Mouse (Mus musculus) gastrocnemius, postnatal 14 days (tissue): ENCODE results near the gene Mecom. TPM values are rescaled to one million over a fixed set of nuclear protein-coding genes. Genes with fewer than 3 reads are reported as not detected.
"Not testable (repeated sequence)": the region's sequence is repeated elsewhere in the genome, so short reads cannot be mapped to it uniquely, and the experiment has no call there.

Source experiments
- DNase-seq: peaks from one replicate; pipeline ENCODE4 v3.0.0; 2021; ENCODE audit warnings: mixed read lengths
- intact Hi-C: fragments of 180-260 bp; cut with DNase I; formaldehyde crosslinking; loops from one replicate; pipeline ENCODE4 v1.15.1; 2025; ENCODE audit warnings: low total_unique reads
- total RNA-seq, 2 experiments: library from RNA; stranded (reverse); gene quantifications; 2 replicates each; pipeline ENCODE4 v1.2.3; 2021

The Mecom gene
- total RNA-seq, 2 experiments from 2014 or later = 9.8 to 12.2 TPM

- DNase-seq = no peak
- intact Hi-C loops = no loop called here
Observed at GRCm38 (mm10) chr3:30455902-30456301, 91.9 kb downstream of the Mecom start.

- DNase-seq = no peak
- intact Hi-C loops = no loop called here
Observed at GRCm38 (mm10) chr3:30453546-30454455, 94.0 kb downstream of the Mecom start.

GRCm38 (mm10) chr3:30453046-30453445 lies 94.8 kb downstream of the Mecom start:
- intact Hi-C loops = no loop called here
- no peak for DNase-seq

- intact Hi-C loops = no loop called here
- DNase-seq = no peak
Observed at GRCm38 (mm10) chr3:30452511-30452910, 95.3 kb downstream of the Mecom start.

DNA sequence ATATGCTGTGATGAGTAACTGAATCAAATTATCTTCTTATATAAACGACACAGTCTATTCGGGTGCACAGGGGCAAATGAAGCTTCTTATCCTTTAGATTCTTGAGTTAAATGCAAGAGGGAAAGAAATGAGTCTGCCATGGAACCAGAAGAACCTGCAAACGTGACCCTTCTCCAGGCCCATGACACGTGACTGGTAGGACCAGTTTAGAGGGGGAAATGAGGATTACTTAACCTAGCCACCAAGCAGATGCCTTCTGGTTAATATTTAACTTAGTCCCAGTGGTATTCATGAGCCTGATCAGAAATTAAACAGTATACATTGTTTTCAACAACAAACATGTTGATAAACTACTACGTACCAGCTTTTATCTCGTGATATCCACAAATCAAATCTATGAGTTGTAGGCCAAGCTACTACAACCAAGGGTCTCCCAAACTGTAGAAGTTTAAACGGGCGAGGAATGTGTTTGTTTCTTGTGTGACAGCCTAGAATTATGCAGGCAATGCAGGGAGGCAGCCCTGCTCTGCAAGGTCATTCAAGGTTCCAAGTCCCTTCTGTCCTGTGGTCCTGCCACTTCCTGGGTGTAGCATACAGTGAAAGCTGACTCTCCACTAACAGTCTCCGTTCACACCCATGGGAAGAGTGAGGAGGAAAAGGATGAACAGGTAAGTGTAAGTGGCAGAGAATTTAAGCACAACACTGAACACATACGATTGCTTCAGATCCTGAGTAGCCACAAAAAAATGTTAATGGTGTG lies 97.4 kb downstream of the Mecom start:
- DNase-seq = no peak
- intact Hi-C loops = no loop called here

- intact Hi-C loops = no loop called here
- DNase-seq = no peak
Observed at GRCm38 (mm10) chr3:30448624-30449023, 99.2 kb downstream of the Mecom start.

- no peak for DNase-seq
- intact Hi-C loops = no loop called here
Observed at GRCm38 (mm10) chr3:30445970-30446442, 101.8 kb downstream of the Mecom start.

DNA sequence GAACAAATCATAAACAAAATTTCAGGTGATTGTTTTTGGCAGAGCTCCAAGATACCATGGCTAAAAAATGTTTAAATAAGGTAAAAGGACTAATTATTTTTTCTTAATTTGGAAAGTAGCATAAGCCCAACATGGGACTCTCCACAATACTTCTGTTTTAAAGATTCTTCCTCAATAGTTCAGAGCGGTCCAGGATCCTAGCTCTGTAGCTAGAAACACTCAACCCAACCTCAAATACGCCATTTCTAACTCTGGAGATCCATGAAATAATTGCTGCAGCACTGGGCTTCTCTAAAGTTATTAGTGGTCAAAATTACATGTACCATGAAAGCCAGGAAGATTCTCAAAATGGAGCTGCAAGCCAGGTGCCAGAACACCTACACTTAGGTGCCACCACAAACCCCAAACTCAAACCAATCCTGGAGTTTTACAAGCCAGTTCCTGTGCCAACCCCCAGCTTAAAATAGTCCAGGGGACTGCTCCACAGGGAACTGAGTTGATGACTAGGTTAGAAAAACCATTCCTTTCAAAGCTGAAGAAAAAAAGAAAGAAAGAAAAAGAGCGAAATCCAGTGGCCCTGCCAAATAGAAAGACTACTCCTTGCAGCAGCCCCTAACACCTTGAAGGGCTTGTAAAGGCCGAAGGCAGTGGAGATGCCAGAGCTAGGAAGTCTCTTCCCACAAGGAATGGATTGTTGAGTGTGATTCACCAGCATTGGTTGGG lies 102.4 kb downstream of the Mecom start:
- intact Hi-C loops = no loop called here
- no peak for DNase-seq

DNA sequence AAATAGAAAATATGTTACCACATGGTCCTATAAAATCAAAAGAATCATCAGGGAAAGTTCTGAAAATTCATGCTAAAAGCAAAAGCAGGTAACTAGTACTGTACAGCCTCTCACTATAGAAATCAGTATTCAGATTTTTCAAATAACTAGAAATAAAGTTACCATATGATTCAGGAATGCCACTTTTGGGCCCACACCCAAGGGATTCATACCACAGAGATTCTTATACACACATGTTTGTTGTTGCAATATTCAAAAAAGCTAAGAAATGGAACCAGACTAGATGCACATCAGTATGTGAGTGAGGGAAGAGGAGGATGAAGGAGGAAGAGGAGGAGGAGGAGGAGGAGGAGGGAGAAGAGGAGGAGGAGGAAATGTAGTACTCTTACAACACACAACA lies 106.2 kb downstream of the Mecom start:
- DNase-seq = no peak
- intact Hi-C loops = no loop called here

GRCm38 (mm10) chr3:30438007-30438406 lies 109.8 kb downstream of the Mecom start:
- intact Hi-C loops = no loop called here

DNA sequence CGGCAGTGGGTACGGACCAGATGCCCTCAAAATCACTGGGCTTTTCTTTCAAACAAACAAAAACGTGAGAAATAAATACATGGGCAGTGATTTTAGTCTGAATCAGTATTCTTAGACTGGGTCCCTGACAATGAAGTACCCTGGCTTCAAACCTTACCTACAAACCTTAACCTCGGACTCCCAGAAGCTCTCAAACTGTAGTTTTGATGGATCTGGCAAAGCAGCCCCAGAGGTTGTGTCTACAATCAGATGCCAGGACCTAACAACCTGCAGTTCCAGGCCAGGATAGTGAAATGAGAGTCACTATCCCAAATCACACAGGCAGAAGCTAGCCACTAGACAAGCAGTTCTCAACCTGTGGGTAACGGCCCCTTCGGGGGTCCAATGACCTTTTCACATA lies 111.2 kb downstream of the Mecom start:
- no peak for DNase-seq

More at GRCm38 (mm10) chr3:30438007-30438406, 109.8 kb downstream of the Mecom start:
- no peak for DNase-seq

DNA sequence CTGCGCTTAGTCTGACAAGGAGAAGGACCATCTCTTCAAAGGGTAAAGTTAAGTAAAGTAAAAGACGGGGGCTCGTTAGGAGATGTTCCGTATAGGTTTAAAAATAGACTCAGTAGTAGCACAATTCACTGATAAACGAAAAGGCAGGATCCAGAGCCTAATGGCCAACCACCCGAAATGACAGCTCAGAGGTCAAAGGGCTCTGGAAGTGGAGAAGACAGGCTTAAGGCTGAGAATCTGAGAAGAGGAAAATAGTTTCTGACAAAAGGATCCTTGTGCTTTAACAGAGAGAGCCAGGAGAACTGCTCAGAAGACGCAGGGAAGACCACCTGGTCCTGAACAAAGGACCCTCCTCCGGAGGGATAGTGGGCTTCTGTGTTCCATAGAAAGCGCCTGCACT lies 111.7 kb downstream of the Mecom start:
- intact Hi-C loops = no loop called here

More for the DNA sequence above, 111.2 kb downstream of the Mecom start:
- intact Hi-C loops = no loop called here

DNA sequence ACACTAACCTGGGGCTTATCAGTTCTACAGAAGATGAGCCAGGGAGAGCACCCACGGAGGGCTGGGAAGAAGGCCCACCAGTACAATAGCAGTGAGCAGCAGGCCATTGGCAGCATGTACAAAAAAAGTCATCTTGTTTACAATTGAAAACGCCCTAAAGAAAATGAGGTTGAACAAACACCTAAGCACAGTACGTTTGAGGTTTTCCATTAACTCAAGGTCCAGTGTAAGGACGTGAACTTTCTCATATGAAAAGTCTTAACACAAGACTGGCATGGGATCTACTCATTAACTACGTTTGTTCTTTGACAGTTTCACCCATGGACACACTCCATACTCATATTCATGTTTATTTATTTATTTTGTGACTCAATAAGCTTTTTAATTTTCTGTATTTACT lies 118.9 kb downstream of the Mecom start:
- intact Hi-C loops = no loop called here
- no peak for DNase-seq

More for the DNA sequence above, 111.7 kb downstream of the Mecom start:
- no peak for DNase-seq

DNA sequence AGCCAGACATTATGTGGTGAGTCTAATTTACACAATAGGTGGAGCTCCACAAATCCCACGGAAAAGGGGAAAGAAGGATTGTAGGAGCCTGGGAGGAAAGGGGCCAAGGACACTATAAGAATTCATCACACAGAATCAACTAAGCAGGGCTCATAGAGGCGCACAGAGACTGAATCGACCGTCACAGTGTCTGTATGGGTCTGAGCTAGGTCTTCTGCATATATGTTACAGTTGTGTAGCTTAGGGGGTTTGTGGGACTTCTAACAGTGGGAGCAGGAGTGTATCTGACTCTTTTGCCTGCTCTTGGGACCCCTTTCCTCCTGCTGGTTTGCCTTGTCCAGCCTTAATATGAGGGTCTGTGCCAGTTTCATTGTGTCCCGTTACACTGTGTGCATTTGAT lies 123.8 kb downstream of the Mecom start:
- no peak for DNase-seq
- intact Hi-C loops = no loop called here

DNA sequence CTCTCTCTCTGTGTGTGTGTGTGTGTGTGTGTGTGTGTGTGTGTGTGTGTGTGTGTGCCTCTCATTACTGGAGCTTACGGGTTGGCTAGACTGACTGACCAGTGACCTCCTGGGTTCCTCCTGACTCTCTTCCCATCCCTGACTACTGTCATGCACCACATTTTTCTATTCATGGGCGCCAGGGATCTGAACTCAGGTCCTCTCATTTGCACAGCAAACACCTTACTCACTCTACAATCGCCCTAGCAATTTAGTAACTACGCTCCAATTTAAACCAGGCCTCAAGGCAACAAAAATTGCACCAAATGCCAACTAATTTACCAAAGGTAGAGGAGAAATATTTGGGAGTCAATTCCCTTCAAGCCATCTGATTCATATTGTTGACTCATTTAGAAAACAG lies 125.9 kb downstream of the Mecom start:
- intact Hi-C loops = not testable (repeated sequence)

DNA sequence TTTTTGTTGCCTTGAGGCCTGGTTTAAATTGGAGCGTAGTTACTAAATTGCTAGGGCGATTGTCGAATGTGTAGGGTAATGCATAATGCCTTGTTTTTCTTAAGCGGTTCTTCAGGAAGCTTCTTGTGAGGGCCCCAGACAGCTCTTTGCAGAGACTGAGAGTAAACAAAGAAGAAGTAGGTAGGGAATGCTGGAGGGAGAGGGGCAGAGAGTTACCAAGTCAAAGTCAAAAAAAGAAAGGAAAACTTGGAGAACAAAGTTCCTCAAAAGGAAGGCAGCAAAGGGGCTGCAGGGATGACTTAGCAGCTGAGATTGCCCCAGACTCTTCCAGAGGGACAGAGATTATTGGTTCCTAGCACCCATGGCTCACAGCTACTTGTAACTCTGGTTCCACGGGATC lies 126.9 kb downstream of the Mecom start:
- intact Hi-C loops = no loop called here
- DNase-seq = no peak

More for the DNA sequence above, 125.9 kb downstream of the Mecom start:
- not testable (repeated sequence) for DNase-seq

DNA sequence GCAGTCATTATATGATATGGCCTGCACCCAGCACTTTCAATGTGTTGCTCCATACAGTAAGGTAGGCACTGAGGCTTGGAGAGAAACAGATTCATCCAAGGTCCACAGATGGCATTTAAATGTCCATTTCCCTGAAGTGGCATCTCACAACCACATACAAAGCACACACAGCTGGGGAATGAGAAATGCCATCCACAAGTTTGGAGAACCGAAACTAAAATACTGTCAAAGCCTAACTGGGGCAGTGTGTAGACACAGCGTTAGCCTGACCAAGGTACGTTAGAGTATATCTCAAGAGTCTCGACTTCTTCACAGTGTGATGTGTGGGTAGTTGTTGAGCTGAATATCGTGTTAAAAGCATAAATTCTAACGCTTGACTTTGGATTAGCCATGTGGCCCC lies 133.6 kb downstream of the Mecom start:
- intact Hi-C loops = no loop called here

DNA sequence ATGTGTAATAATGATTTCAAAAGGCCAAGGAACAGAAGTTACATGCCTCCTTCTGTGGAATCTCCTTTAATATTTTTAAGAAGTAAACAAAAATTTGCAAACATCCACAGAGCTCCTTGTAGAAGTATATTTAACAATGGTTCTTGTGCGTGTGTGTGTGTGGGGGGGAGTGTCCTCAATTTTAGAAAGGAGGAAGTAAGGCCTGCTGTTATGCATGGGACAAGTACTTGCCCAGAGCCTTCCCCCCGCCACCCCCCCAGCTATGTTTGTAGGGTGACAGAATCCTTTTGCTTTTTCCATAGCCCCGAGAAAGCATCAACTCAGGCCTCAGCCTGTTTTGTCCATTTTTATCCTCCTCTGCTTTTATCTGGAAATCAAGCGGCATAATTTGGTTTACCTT lies 137.0 kb downstream of the Mecom start:
- DNase-seq = no peak
- intact Hi-C loops = no loop called here

More for the DNA sequence above, 133.6 kb downstream of the Mecom start:
- no peak for DNase-seq

- no peak for DNase-seq
- intact Hi-C loops = no loop called here
Observed at GRCm38 (mm10) chr3:30404821-30405220, 143.0 kb downstream of the Mecom start.

- intact Hi-C loops = no loop called here
- no peak for DNase-seq
Observed at GRCm38 (mm10) chr3:30398911-30399310, 148.9 kb downstream of the Mecom start.
